Mouse (Mus musculus) liver, embryonic 12.5 days (tissue): ENCODE measurements around the gene Taar8b. TPM values are rescaled to one million over a fixed set of nuclear protein-coding genes. Genes with fewer than 3 reads are reported as not detected.
A peak's percentile ranks its signal among the peaks of the same experiment; 100 is the strongest.
"Not testable (repeated sequence)": the region's sequence is repeated elsewhere in the genome, so short reads cannot be mapped to it uniquely, and the experiment has no call there.

Experiments used
- ATAC-seq: fragments of 200-750 bp; cut with Nextera tagmentation; 2 replicates; pipeline ENCODE4 v1.8.0; 2017; ENCODE audit warnings: moderate number of reproducible peaks, mild to moderate bottlenecking, moderate library complexity
- H3K27ac ChIP-seq: fragments of 300-500 bp; sonication (generic); 2 replicates; pipeline ENCODE4 v1.5.1; 2016; ENCODE audit warnings: mild to moderate bottlenecking
- H3K27me3 ChIP-seq: fragments of 300-500 bp; sonication (generic); replicated peaks from 2 replicates; pipeline ENCODE4 v1.6.1; 2016; ENCODE audit warnings: mild to moderate bottlenecking, moderate library complexity
- H3K36me3 ChIP-seq: fragments of 300-500 bp; sonication (generic); 2 replicates; pipeline ENCODE4 v1.6.1; 2016; ENCODE audit warnings: mild to moderate bottlenecking, moderate library complexity
- H3K4me1 ChIP-seq: fragments of 300-500 bp; sonication (generic); 2 replicates; pipeline ENCODE4 v1.6.1; 2016
- H3K4me2 ChIP-seq: fragments of 300-500 bp; sonication (generic); 2 replicates; pipeline ENCODE4 v1.6.1; 2016; ENCODE audit warnings: mild to moderate bottlenecking, moderate library complexity
- H3K4me3 ChIP-seq: fragments of 300-500 bp; sonication (generic); 2 replicates; pipeline ENCODE4 v1.5.1; 2016; ENCODE audit warnings: mild to moderate bottlenecking, moderate library complexity
- H3K9ac ChIP-seq: fragments of 300-500 bp; sonication (generic); 2 replicates; pipeline ENCODE4 v1.6.1; 2016; ENCODE audit warnings: mild to moderate bottlenecking, moderate library complexity
- H3K9me3 ChIP-seq: fragments of 300-500 bp; sonication (generic); replicated peaks from 2 replicates; pipeline ENCODE4 v1.6.1; 2016; ENCODE audit warnings: mild to moderate bottlenecking, moderate library complexity
- WGBS: fragments of 180-500 bp; shearing (Covaris S2); methylation state at CpG from one replicate; pipeline ENCODE4 v1.1.7; 2016; ENCODE audit not compliant: insufficient replicate concordance; 5-methylcytosine and 5-hydroxymethylcytosine counted together
- polyA plus RNA-seq: library from polyadenylated mRNA; unstranded; fragments of >200 nt; fragmentation: Nextera tagmentation; extraction: Ambion mirVana; gene quantifications from 2 replicates; pipeline ENCODE4 v1.2.1, GENCODE M21; 2016

Taar8b gene
- not detected in 2 replicates for polyA plus RNA-seq

- H3K27ac ChIP-seq: no peak within 1 kb of the TSS
- WGBS: 51% methylated on average over 2 of the region's 2 CpGs
- H3K9ac ChIP-seq: no peak within 1 kb of the TSS
- no peaks in the 10 kb centered on the region for H3K9me3 ChIP-seq
- no peaks in the 10 kb centered on the region for H3K27me3 ChIP-seq
- no peaks in the 10 kb centered on the region for H3K4me1 ChIP-seq
- H3K36me3 ChIP-seq: no peaks in the 10 kb centered on the region
- H3K4me2 ChIP-seq: no peak within 1 kb of the TSS
- no peak within 1 kb of the TSS for H3K4me3 ChIP-seq
- ATAC-seq: no peak
Measured at GRCm38 (mm10) chr10:24092194-24092593, at the start of gene Taar8b. Gene Taar8b (minus strand): TSS chr10:24092294.

GRCm38 (mm10) chr10:24138623-24139261, 46.6 kb upstream of the Taar8b start:
- Histone ChIP-seq H3K36me3 (no peaks in the 10 kb centered on the region), H3K4me3 (no peak overlapping the region), H3K9me3 (no peaks in the 10 kb centered on the region), H3K4me2 (no peak overlapping the region), H3K27me3 (no peaks in the 10 kb centered on the region), H3K9ac (no peak overlapping the region), H3K27ac (no peak overlapping the region), H3K4me1 (peaks cover 19% of the 10 kb centered on the region)
- no peak for ATAC-seq
- WGBS: 63% methylated on average over 2 of the region's 2 CpGs

GRCm38 (mm10) chr10:24134071-24134645, 42.1 kb upstream of the Taar8b start:
- ATAC-seq: peak; percentile 53; the same call in 1 of the 2 replicates
- no peaks in the 10 kb centered on the region for H3K27me3 ChIP-seq
- WGBS: 43% methylated on average over 7 of the region's 7 CpGs
- H3K4me1 ChIP-seq: peaks cover 41% of the 10 kb centered on the region
- no peaks in the 10 kb centered on the region for H3K36me3 ChIP-seq
- no peak overlapping the region for H3K27ac ChIP-seq
- no peaks in the 10 kb centered on the region for H3K9me3 ChIP-seq
- H3K4me3 ChIP-seq: no peak overlapping the region
- H3K4me2 ChIP-seq: peak overlapping the region; percentile 3; the same call in 1 of the 2 replicates
- no peak overlapping the region for H3K9ac ChIP-seq

- no peak overlapping the region; the same call in 1 of the 2 replicates for H3K4me2 ChIP-seq
- no peak overlapping the region for H3K4me3 ChIP-seq
- WGBS: 8% methylated on average over 2 of the region's 2 CpGs
- no peak for ATAC-seq
- H3K27me3 ChIP-seq: no peaks in the 10 kb centered on the region
- H3K27ac ChIP-seq: 0 out of 2 replicates have a peak overlapping the region, but pooled peaks have one; percentile 16
- H3K4me1 ChIP-seq: peaks cover 41% of the 10 kb centered on the region
- H3K9ac ChIP-seq: no peak overlapping the region
- H3K36me3 ChIP-seq: no peaks in the 10 kb centered on the region
- H3K9me3 ChIP-seq: no peaks in the 10 kb centered on the region
Measured at GRCm38 (mm10) chr10:24133132-24133531, 41.0 kb upstream of the Taar8b start.

GRCm38 (mm10) chr10:24132273-24132672, 40.2 kb upstream of the Taar8b start:
- ATAC-seq: no peak
- WGBS: 43% methylated on average over 5 of the region's 5 CpGs
- Histone ChIP-seq H3K9me3 (no peaks in the 10 kb centered on the region), H3K9ac (no peak overlapping the region), H3K4me2 (peak overlapping the region; percentile 62), H3K27ac (no peak overlapping the region), H3K4me3 (no peak overlapping the region), H3K36me3 (no peaks in the 10 kb centered on the region), H3K4me1 (peaks cover 41% of the 10 kb centered on the region), H3K27me3 (no peaks in the 10 kb centered on the region)

- Histone ChIP-seq H3K27ac (no peak overlapping the region), H3K4me3 (peak overlapping the region; percentile 42), H3K9ac (peak overlapping the region; percentile 39; the same call in 1 of the 2 replicates)
Measured at GRCm38 (mm10) chr10:24131451-24132262, 39.6 kb upstream of the Taar8b start.

GRCm38 (mm10) chr10:24111116-24111778, 19.2 kb upstream of the Taar8b start:
- H3K4me3 ChIP-seq: no peak overlapping the region
- H3K4me2 ChIP-seq: no peak overlapping the region
- WGBS: 34% methylated on average over 6 of the region's 6 CpGs
- no peak overlapping the region for H3K9ac ChIP-seq
- H3K27ac ChIP-seq: no peak overlapping the region
- ATAC-seq: no peak
- no peaks in the 10 kb centered on the region for H3K36me3 ChIP-seq
- no peaks in the 10 kb centered on the region for H3K4me1 ChIP-seq
- H3K27me3 ChIP-seq: no peaks in the 10 kb centered on the region
- no peaks in the 10 kb centered on the region; the same call in 1 of the 2 replicates for H3K9me3 ChIP-seq

More at GRCm38 (mm10) chr10:24131451-24132262, 39.6 kb upstream of the Taar8b start:
- Histone ChIP-seq H3K36me3 (no peaks in the 10 kb centered on the region), H3K4me1 (peaks cover 41% of the 10 kb centered on the region), H3K9me3 (no peaks in the 10 kb centered on the region), H3K4me2 (peak overlapping the region; percentile 62), H3K27me3 (no peaks in the 10 kb centered on the region)
- WGBS: 28% methylated on average over 9 of the region's 9 CpGs
- peak; percentile 73 for ATAC-seq

GRCm38 (mm10) chr10:24109434-24109833, 17.3 kb upstream of the Taar8b start, which contains the start of gene Taar9:
Gene Taar9 (minus strand): TSS chr10:24109534.
- not testable (repeated sequence) for H3K4me1 ChIP-seq, H3K4me3 ChIP-seq, H3K27me3 ChIP-seq, H3K27ac ChIP-seq, H3K36me3 ChIP-seq, H3K9ac ChIP-seq, H3K4me2 ChIP-seq, ATAC-seq, H3K9me3 ChIP-seq
- WGBS: 77% methylated on average over 8 of the region's 8 CpGs

- WGBS: 68% methylated on average over 3 of the region's 3 CpGs
- ATAC-seq: no peak
Measured at GRCm38 (mm10) chr10:24108236-24108635, 16.1 kb upstream of the Taar8b start.

GRCm38 (mm10) chr10:24107747-24108146, 15.7 kb upstream of the Taar8b start:
- H3K9me3 ChIP-seq: no peaks in the 10 kb centered on the region
- ATAC-seq: no peak
- no peak overlapping the region for H3K4me3 ChIP-seq
- 31% methylated on average over 5 of the region's 5 CpGs for WGBS
- H3K27ac ChIP-seq: no peak overlapping the region
- no peaks in the 10 kb centered on the region for H3K27me3 ChIP-seq
- H3K9ac ChIP-seq: no peak overlapping the region
- H3K4me2 ChIP-seq: no peak overlapping the region
- no peaks in the 10 kb centered on the region for H3K36me3 ChIP-seq
- H3K4me1 ChIP-seq: no peaks in the 10 kb centered on the region

More at GRCm38 (mm10) chr10:24108236-24108635, 16.1 kb upstream of the Taar8b start:
- Histone ChIP-seq H3K9me3 (no peaks in the 10 kb centered on the region), H3K36me3 (no peaks in the 10 kb centered on the region), H3K27ac (no peak overlapping the region), H3K4me1 (no peaks in the 10 kb centered on the region), H3K4me2 (no peak overlapping the region), H3K27me3 (no peaks in the 10 kb centered on the region), H3K9ac (no peak overlapping the region), H3K4me3 (no peak overlapping the region)

GRCm38 (mm10) chr10:24103299-24103698, 11.2 kb upstream of the Taar8b start:
- not testable (repeated sequence) for H3K4me1 ChIP-seq, H3K9ac ChIP-seq, H3K36me3 ChIP-seq, H3K27me3 ChIP-seq, H3K27ac ChIP-seq, H3K9me3 ChIP-seq, H3K4me3 ChIP-seq, H3K4me2 ChIP-seq
- 40% methylated on average over 1 of the region's 1 CpGs for WGBS
- peak; percentile 54 for ATAC-seq
